Mouse (Mus musculus): Measurements from ENCODE around the gene Ctu1.

GRCm38 (mm10) chr7:43678517-43678916 is 6.7 kb downstream of the Ctu1 start:
- TF ChIP-seq CTCF (IDR thresholded peaks at IDR 0.05; ENCODE audit: low read depth, low read length) (peak; percentile 71), POLR2A (IDR thresholded peaks at IDR 0.05; ENCODE audit: borderline replicate concordance, low read depth, low read length) (no peak)

Data from bone marrow macrophage, adult 2 months (primary cell).